In the genomic region with DNA sequence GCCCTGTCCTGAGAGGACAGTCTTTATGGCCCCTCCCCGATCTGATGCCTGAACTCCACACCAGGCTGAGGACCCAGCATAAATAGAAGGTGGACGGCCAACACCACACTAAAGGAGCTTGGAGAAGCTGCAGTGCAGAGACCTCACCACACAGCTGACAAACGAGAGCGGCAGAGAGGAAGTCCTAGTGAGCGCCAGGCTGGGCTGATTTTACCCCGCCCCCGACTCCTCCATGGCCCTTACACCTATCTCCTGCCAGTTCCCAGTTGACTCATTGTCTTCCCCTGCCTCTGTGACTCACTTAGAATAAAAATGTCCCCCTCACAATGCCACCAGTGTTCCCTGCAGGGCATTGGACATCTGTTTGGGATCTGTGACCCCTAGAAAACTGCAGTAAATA, we compare ENCODE assay signal across 9 mouse cellular contexts. TPM values are rescaled to one million over a fixed set of nuclear protein-coding genes. Genes with fewer than 3 reads are reported as not detected.
DNase-seq lines count a peak whose midpoint lies in the region; ATAC-seq lines count a peak whose summit lies in the region.
"Had no signal": no experiment of that assay in that cellular context is flagged by ENCODE, and none has a peak within 500 bp of the region (broad histone marks: within the 10 kb centered on the region; RNA-seq: fewer than 3 reads in every experiment).

No protein-coding gene starts in this region.

- H3K27ac ChIP-seq in hindbrain, embryonic 11.5 days (ENCODE audit: low read depth, low read length) = no peak overlapping the region
- no peak overlapping the region for H3K27ac ChIP-seq in hindbrain, embryonic 10.5 days
- no peak overlapping the region for H3K27ac ChIP-seq in limb, embryonic 11.5 days (replicated peaks; ENCODE audit: low read depth, low read length)
- H3K27ac ChIP-seq: limb, embryonic 12.5 days had no signal

- peak; percentile 20 for DNase-seq in hindbrain, embryonic 11.5 days (ENCODE audit: low spot score)
- DNase-seq in hindbrain, embryonic 10.5 days (ENCODE audit: low spot score) = no peak
- DNase-seq in 3134 (ENCODE audit: extremely low read depth, insufficient read length, low spot score) (peak; percentile 68), NIH3T3 (ENCODE audit: low read depth) (peak; percentile 14)
- DNase-seq in limb, embryonic 11.5 days (ENCODE audit: low spot score) = peak; percentile 22
- no peak for DNase-seq in gastrocnemius, postnatal 10 days
- no peak for DNase-seq in ovary, postnatal 14 days (ENCODE audit: low spot score)
- no peak for DNase-seq in frontal cortex, postnatal 10 days (ENCODE audit: low spot score in 2 of 2)

- H3K9me3 ChIP-seq in hindbrain, embryonic 11.5 days (ENCODE audit: control insufficient read depth, low read length) = no peaks in the 10 kb centered on the region
- H3K9me3 ChIP-seq in hindbrain, embryonic 10.5 days = no peaks in the 10 kb centered on the region
- no peaks in the 10 kb centered on the region for H3K9me3 ChIP-seq in limb, embryonic 11.5 days (ENCODE audit: control insufficient read depth, low read length)
- H3K9me3 ChIP-seq: limb, embryonic 12.5 days had no signal

- H3K9ac ChIP-seq in hindbrain, embryonic 11.5 days (ENCODE audit: low read depth, low read length) = no peak overlapping the region
- H3K9ac ChIP-seq in limb, embryonic 11.5 days (ENCODE audit: low read length) = no peak overlapping the region
- H3K9ac ChIP-seq: limb, embryonic 12.5 days had no signal

- H3K36me3 ChIP-seq in hindbrain, embryonic 11.5 days (ENCODE audit: control insufficient read depth, insufficient read depth, low read length) = no peaks in the 10 kb centered on the region
- H3K36me3 ChIP-seq in hindbrain, embryonic 10.5 days = no peaks in the 10 kb centered on the region
- H3K36me3 ChIP-seq in limb, embryonic 11.5 days (ENCODE audit: control insufficient read depth, insufficient read depth, low read length) = no peaks in the 10 kb centered on the region
- H3K36me3 ChIP-seq: limb, embryonic 12.5 days had no signal

- no peak overlapping the region for H3K4me2 ChIP-seq in hindbrain, embryonic 11.5 days (replicated peaks; ENCODE audit: low read depth, low read length)
- no peak overlapping the region for H3K4me2 ChIP-seq in limb, embryonic 11.5 days (ENCODE audit: low read depth, severe bottlenecking)
- H3K4me2 ChIP-seq: limb, embryonic 12.5 days had no signal

- no peak overlapping the region for H3K4me3 ChIP-seq in hindbrain, embryonic 11.5 days (ENCODE audit: low read depth, low read length)
- no peak overlapping the region for H3K4me3 ChIP-seq in hindbrain, embryonic 10.5 days
- H3K4me3 ChIP-seq in limb, embryonic 11.5 days (ENCODE audit: low read depth, low read length) = no peak overlapping the region
- H3K4me3 ChIP-seq: limb, embryonic 12.5 days had no signal

- H3K27me3 ChIP-seq in hindbrain, embryonic 11.5 days (ENCODE audit: control insufficient read depth, insufficient read depth, low read length) = no peaks in the 10 kb centered on the region
- peaks cover 19% of the 10 kb centered on the region for H3K27me3 ChIP-seq in hindbrain, embryonic 10.5 days (ENCODE audit: insufficient read depth, poor library complexity, severe bottlenecking)
- H3K27me3 ChIP-seq in limb, embryonic 11.5 days (ENCODE audit: control insufficient read depth, insufficient read depth, low read length) = no peaks in the 10 kb centered on the region

- peak; percentile 34 for ATAC-seq in hindbrain, embryonic 11.5 days (ENCODE audit: low FRiP score)
- no peak for ATAC-seq in limb, embryonic 11.5 days (ENCODE audit: insufficient number of reproducible peaks, low FRiP score, low TSS enrichment, low read depth)

- WGBS in hindbrain, embryonic 11.5 days = 28% methylated on average over 7 of the region's 7 CpGs
- WGBS in hindbrain, embryonic 10.5 days = 48% methylated on average over 7 of the region's 7 CpGs
- WGBS in limb, embryonic 11.5 days = 34% methylated on average over 7 of the region's 7 CpGs

- no peaks in the 10 kb centered on the region; the same call in 1 of the 2 replicates for H3K4me1 ChIP-seq in hindbrain, embryonic 11.5 days (replicated peaks; ENCODE audit: control insufficient read depth, insufficient read depth, low read length)
- peaks cover 33% of the 10 kb centered on the region for H3K4me1 ChIP-seq in hindbrain, embryonic 10.5 days (replicated peaks)
- H3K4me1 ChIP-seq in limb, embryonic 11.5 days (ENCODE audit: control insufficient read depth, insufficient read depth, low read length) = 0 out of 2 replicates have a peak, but pooled peaks cover 6% of the 10 kb centered on the region

RNA-seq across cellular contexts. Expression of a gene that starts 13.6 kb away (rescaled TPM):
- polyA plus RNA-seq in hindbrain, embryonic 11.5 days (2014; fragmentation: Nextera tagmentation; extraction: Ambion mirVana) = not detected in 2 replicates
- polyA plus RNA-seq in hindbrain, embryonic 10.5 days (2016; fragmentation: Nextera tagmentation; extraction: Ambion mirVana) = not detected in 2 replicates
- polyA plus RNA-seq in limb, embryonic 11.5 days (2014; fragmentation: Nextera tagmentation; extraction: Ambion mirVana) = not detected in 2 replicates
- total RNA-seq in gastrocnemius, postnatal 10 days (2021) = not detected
- polyA plus RNA-seq: limb, embryonic 12.5 days had no signal

RNA-seq across cellular contexts. Expression of a gene that starts 44.1 kb away (rescaled TPM):
- not detected in 2 replicates for polyA plus RNA-seq in hindbrain, embryonic 11.5 days (2014; fragmentation: Nextera tagmentation; extraction: Ambion mirVana)
- polyA plus RNA-seq in hindbrain, embryonic 10.5 days (2016; fragmentation: Nextera tagmentation; extraction: Ambion mirVana) = not detected in 2 replicates
- not detected in 2 replicates for polyA plus RNA-seq in limb, embryonic 11.5 days (2014; fragmentation: Nextera tagmentation; extraction: Ambion mirVana)
- total RNA-seq in gastrocnemius, postnatal 10 days (2021) = not detected
- polyA plus RNA-seq: limb, embryonic 12.5 days had no signal

RNA-seq across cellular contexts. Expression of a gene that starts 59.3 kb away (rescaled TPM):
- 10.7 and 13.1 TPM in 2 replicates for polyA plus RNA-seq in hindbrain, embryonic 11.5 days (2014; fragmentation: Nextera tagmentation; extraction: Ambion mirVana)
- polyA plus RNA-seq in hindbrain, embryonic 10.5 days (2016; fragmentation: Nextera tagmentation; extraction: Ambion mirVana) = 8.4 and 9.7 TPM in 2 replicates
- 17.7 and 19.0 TPM in 2 replicates for polyA plus RNA-seq in limb, embryonic 11.5 days (2014; fragmentation: Nextera tagmentation; extraction: Ambion mirVana)
- total RNA-seq in gastrocnemius, postnatal 10 days (2021) = 100 to 1,000 TPM; 145 to 153 TPM

Comparison
In these comparisons a context has a peak if more than half of its experiments do, and no peak if none do; other contexts are left out.
1. DNase-seq: peak in hindbrain, embryonic 11.5 days (single experiment), 3134 (single experiment), NIH3T3 (single experiment) and limb, embryonic 11.5 days (single experiment); none in hindbrain, embryonic 10.5 days (single experiment), gastrocnemius, postnatal 10 days (single experiment), ovary, postnatal 14 days (single experiment) and frontal cortex, postnatal 10 days (0 of 2).